Mouse (Mus musculus): ENCODE measurements around the gene Serping1.

The Serping1 gene

GRCm38 (mm10) chr2:84717357-84717756, 57.9 kb downstream of the Serping1 start:
- POLR2A ChIA-PET: interaction anchor here in 3 of 4 experiments (0.6 to 3.4 kb wide), 22 partner anchors 8 to 223 kb away, joined by 3 to 48 read pairs (median 6); partner anchors contain the start of genes Clp1 (in 2 of the 3), Gm19426 (in 1 of the 3) and Ube2l6 (in 1 of the 3)
- CTCF ChIA-PET: interaction anchor here in 2 of 4 experiments (0.5 to 0.8 kb wide), 2 partner anchors 20 to 168 kb away, joined by 4 read pairs; no protein-coding TSS in a partner anchor

GRCm38 (mm10) chr2:84716423-84717355, 58.6 kb downstream of the Serping1 start:
- CTCF ChIA-PET: interaction anchor here in 2 of 4 experiments (0.5 to 0.9 kb wide), 3 partner anchors 21 to 169 kb away, joined by 3 to 4 read pairs (median 4); no protein-coding TSS in a partner anchor
- POLR2A ChIA-PET: interaction anchor here (0.5 to 3.4 kb wide), 60 partner anchors 8 to 1625 kb away, joined by 3 to 48 read pairs (median 4); partner anchors contain the start of genes Clp1 (in 4 of the 4), Gm19426 (in 2 of the 4), Gm28635 (in 2 of the 4) and Med19 (in 2 of the 4)

GRCm38 (mm10) chr2:84715562-84716361, 59.5 kb downstream of the Serping1 start:
- CTCF ChIA-PET: interaction anchor here in 2 of 4 experiments (0.7 to 0.9 kb wide), 2 partner anchors 94 to 133 kb away, joined by 3 read pairs; no protein-coding TSS in a partner anchor

More at GRCm38 (mm10) chr2:84715562-84716361, 59.5 kb downstream of the Serping1 start:
- POLR2A ChIA-PET: interaction anchor here (0.5 to 3.4 kb wide), 52 partner anchors 7 to 1624 kb away, joined by 3 to 48 read pairs (median 4); partner anchors contain the start of genes Clp1 (in 4 of the 4), Gm19426 (in 2 of the 4), Gm28635 (in 2 of the 4) and Med19 (in 2 of the 4)

Measured in embryonic stem cell, embryonic (primary cell).